Mouse (Mus musculus): ENCODE measurements around the gene Ptpn14. TPM values are rescaled to one million over a fixed set of nuclear protein-coding genes. Genes with fewer than 3 reads are reported as not detected.

The Ptpn14 gene
- 2.8 TPM for total RNA-seq (2023)

GRCm38 (mm10) chr1:189727884-189728783 lies at the start of gene Ptpn14:
Gene Ptpn14, plus strand, starts transcription at chr1:189728268.

GRCm38 (mm10) chr1:189687654-189688387 lies 40.2 kb upstream of the Ptpn14 start, which contains the start of gene Cenpf:
Gene Cenpf, minus strand, starts transcription at chr1:189688086.

GRCm38 (mm10) chr1:189921818-189922592 lies 193.9 kb downstream of the Ptpn14 start, which contains the start of gene Smyd2:
Gene Smyd2, minus strand, starts transcription at chr1:189922363.

Other genes with a start within 250 kb of the Ptpn14 start
- gene Cenpf, start 40.2 kb upstream of the Ptpn14 start, total RNA-seq (2023), result 0.43 TPM
- 9.9 TPM for gene Smyd2, start 194.1 kb downstream of the Ptpn14 start, total RNA-seq (2023)

Data from CD8-positive naive resting alpha-beta T cell, adult 57 days (primary cell).